Mouse (Mus musculus) heart, adult 2 months (tissue): ENCODE measurements around the gene Prn.

Experiments used
- CTCF ChIP-seq: fragments of 200-600 bp; IDR thresholded peaks from 2 replicates; pipeline ENCODE4 v1.8.1; 2022; ENCODE audit warnings: antibody characterized with exemption, mild to moderate bottlenecking, moderate library complexity
- EP300 ChIP-seq: fragments of 200-500 bp; IDR thresholded peaks from 2 replicates; pipeline ENCODE4 v1.6.1; 2011; ENCODE audit warnings: low read depth, low read length, control low read depth; ENCODE audit not compliant: insufficient read depth
- POLR2A ChIP-seq: fragments of 200-500 bp; IDR thresholded peaks from 2 replicates; pipeline ENCODE4 v1.6.1; 2011; ENCODE audit warnings: mild to moderate bottlenecking, low read depth, low read length, control low read depth; ENCODE audit not compliant: insufficient read depth

- TF ChIP-seq CTCF (no peak), POLR2A (no peak), EP300 (no peak)
These were observed 36.0 kb downstream of the Prn start for GRCm38 (mm10) chr2:131945765-131946164.
